Mouse (Mus musculus): Measurements from ENCODE around the gene Tmem131. TPM values are rescaled to one million over a fixed set of nuclear protein-coding genes. Genes with fewer than 3 reads are reported as not detected.

The Tmem131 gene
- total RNA-seq, 1 experiment from 2014 or later = 48.1 TPM

DNA sequence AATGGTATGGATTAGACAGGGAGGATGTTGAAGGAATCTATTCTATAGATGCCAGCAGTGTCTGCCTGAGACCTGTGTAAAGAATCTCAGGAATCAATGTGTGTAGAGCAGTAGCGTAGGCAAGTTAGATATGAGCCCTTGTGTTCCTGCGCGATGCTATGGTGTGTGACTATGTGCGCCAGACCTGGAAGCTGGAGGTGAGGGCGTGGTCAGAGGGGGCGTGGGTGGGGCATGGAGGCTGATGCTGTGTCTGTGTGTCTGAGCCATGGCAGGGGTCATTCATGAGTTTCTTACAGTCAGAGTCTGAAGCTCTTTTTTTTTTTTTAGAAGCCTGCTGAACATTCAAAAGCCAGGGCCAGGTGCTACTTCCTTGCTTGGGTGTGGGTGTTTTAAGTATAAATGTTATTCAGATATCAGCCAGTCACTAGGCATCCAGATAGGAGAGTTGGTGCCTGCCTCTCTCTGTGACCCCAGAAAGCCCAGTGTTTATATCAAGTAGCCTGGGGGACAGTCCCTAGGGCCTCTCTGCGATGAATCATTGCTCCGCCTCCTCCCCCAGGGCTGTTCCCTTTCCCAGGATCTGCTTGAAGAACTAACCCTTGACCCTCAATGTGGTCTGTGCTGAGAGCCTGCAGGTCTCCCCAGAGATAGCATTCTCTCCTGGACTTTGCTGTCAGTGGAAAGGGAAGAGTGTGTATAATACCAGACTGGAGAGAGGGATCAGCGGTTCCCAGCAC is 171.1 kb downstream of the Tmem131 start:
- DNase-seq = no peak

- no peak for DNase-seq
Measured at GRCm38 (mm10) chr1:36770998-36771397, 172.5 kb downstream of the Tmem131 start.

DNA sequence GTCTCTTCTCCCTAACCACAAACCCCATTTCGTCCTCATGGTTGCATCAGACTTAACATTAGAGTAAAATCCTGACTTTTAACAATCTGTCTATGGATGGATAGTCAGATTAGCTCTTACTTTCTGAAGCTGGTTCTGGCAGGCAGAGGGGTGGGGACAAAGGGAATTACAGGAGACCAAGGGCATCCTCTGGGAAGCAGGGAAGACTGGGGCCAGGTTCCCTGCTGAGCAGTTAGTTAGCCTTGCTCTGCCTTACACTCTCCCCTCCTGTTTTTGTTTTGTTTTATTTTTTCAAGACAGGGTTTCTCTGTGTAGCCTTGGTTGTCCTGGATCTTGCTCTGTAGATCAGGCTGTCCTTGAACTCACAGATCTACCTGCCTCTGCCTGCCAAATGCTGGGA is 173.5 kb downstream of the Tmem131 start:
- no peak for DNase-seq

DNA sequence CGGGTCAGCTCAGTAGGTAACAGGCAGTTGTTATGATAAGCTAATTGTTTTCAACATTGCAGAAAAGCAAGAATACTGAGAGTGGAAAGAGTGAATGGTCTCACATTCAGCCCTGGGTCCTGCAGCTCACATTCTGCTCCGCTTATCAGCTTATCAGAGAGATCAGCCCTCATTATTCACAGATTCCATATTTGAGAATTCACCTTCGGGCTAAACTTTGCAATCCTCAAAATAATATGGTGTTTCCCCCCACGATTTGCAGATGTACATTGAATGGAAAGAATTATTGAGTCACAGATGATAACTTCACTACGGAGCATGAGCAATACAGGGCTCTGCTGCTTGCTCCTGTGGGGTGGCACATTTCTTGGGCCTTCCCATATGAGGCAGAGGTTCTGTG is 174.7 kb downstream of the Tmem131 start:
- no peak for DNase-seq

DNA sequence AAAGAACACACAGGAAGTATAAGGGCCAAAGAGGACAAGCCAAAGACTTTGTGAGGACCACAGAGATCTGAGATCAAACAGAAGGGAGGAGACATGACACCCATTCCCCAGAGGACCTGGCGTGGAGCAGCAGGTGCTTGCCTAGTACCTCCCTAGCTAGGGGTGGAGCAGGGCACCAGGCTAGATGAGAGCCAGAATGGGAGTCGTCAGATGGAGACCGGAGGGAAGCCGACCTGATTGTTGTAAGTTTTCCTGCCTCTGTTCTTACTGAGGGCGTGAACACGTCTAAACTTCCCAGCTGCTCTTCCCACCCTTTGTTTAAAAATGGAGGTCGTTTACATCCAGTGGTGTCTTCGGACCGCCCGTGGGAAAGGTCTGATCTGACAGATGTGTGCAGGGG is 176.1 kb downstream of the Tmem131 start:
- no peak for DNase-seq

DNA sequence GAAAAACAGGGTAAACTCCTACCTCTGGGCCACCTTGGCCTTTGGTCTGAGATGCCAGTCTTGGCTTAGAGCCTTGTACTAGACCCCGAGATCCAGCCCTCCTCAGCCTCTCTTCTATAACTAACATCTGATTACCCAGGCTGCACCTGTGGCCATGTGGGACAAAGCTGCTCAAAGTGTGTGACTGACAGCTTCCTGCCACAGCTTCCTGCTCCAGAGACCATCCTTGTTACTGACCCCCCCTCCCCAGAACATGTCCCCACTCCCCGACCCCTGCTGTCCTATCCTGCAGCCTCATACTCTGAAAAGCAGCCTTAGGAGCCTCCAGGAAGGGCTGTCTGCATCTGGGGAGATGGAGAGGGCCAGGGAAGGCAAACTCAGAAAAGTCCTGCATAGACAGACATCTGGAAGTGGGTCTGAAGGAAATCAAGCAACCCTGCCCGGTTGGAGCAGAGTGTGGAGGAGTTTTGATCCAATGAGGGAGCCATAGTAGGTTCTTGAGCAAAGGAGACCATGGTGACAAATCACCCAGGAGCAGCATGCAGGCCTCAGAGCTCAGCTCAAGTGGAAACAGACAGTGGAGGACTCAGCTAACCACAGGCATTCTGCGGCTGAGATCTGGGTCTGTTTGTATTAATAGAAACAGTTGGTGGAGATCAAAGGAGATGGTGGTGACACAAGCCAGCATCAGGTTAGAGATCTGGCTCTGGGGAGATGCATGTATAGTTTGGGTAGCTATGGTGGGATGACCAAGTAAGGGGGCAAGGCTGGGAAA is 176.8 kb downstream of the Tmem131 start:
- DNase-seq = no peak

GRCm38 (mm10) chr1:36761568-36761967 is 181.9 kb downstream of the Tmem131 start, which contains the start of gene Zap70:
Gene Zap70, plus strand, starts transcription at chr1:36761798.
- DNase-seq = no peak

- DNase-seq = no peak
Measured at GRCm38 (mm10) chr1:36761061-36761460, 182.4 kb downstream of the Tmem131 start.

GRCm38 (mm10) chr1:36760401-36760800 is 183.1 kb downstream of the Tmem131 start:
- DNase-seq = no peak

DNA sequence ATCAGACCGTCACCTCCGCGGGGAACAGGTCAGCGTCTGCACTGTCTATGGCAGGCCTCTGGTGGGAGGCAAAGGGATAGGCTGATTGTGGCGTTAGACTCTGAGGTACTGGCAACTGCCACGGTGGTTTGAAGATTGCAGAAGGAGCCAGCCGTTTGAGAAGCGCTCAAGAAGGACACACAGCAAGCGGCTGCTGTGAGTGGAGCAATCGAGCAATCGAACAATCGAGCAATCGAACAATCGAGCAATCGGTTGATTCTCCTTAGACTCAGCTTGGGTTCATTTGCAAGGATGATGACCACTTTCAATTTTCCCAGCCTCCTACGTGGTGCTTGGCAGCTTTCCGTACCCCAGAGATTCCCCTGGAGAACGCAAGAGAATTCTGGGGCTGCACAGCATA is 184.4 kb downstream of the Tmem131 start:
- no peak for DNase-seq

DNA sequence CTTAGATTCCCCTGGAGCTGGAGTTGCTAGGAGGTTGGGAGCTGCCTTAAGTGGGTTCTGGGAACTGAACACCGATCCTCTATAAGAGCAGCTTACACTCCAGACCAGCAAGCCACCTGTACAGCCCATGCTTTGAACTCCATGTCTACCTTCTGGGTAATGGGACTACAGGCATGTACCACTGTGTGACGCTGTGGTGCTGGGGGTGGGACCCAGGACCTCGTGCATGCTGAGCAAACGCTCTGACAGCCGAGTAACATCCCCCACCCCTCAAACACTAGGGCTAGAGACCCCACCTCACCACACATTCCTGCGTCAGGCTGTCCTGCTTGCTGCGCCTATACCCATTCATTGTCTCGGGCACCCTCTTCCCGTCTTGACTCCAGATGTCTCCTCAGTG is 184.9 kb downstream of the Tmem131 start:
- DNase-seq = no peak

DNA sequence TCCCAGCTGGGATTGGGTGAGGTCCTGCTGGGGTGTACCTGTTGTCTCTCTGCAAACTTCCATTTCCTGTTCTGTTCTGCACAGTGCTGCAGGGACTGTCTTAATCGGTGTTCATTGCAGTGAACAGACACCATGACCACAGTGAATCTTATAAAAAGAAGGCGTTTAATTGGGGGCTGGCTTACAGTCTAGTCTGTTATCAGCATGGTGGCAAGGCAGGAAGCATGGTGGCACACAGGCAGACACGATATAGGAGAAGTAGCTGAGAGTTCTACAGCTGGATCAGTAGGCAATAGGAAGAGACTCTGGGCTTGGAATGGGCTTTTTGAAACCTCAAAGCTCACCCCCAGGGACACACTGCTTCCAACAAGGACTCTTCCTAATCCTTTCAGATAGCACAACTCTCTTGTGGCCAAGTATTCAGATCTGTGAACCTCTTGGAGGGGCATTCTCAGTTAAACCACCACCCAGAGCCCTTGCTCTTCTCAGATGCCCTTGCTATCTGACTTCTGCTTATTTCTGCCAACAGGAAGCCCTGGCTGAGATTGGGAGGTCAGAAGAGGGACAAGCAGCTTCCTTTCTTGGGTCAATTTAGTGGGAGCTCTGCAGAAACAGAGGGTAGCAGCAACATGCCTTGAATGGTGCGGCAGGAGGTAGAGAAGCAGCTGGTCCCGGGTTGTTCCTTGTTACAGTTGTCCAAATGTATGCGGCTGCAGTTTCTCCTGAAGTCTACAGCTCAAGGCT is 189.4 kb downstream of the Tmem131 start:
- no peak for DNase-seq

DNA sequence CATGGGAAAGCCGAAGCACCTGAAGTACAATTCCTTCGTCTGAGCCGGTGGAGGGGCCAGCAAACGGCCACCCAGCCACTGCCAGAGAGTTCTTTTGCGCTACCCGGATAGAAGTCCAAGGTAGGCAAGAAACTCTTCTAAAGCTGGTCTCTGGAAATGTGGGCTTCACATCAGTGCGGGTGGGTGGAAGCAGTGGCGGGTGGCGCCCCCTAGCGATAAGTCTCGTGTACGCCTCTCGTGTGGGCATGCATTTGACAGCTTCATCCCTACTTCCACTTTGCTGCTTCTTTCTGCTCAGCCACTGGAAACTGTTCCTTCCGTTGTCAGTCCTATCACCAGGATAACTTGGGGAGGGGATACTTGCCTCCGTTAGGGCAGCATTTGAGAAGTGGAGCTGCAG is 197.0 kb downstream of the Tmem131 start:
- DNase-seq = peak; percentile 50

DNA sequence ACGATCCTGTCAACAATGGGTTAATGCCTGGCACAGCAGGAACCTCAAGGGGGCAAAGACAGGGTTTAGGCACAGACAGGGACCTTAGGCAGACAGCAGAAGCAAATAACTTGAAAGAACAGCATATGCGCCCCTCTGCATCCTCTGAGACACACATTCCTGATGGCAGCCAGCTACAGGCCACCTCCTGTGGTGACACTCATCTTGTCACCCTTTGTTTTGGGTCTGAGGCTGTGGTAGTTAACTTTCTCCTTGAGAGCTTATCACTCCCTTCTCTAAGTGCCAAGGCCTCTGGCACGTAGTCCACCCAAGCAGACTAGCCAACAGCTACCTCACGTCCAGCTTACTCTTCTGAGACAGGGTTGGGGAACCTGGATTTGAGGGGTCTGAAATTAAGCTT is 197.8 kb downstream of the Tmem131 start:
- DNase-seq = no peak

DNA sequence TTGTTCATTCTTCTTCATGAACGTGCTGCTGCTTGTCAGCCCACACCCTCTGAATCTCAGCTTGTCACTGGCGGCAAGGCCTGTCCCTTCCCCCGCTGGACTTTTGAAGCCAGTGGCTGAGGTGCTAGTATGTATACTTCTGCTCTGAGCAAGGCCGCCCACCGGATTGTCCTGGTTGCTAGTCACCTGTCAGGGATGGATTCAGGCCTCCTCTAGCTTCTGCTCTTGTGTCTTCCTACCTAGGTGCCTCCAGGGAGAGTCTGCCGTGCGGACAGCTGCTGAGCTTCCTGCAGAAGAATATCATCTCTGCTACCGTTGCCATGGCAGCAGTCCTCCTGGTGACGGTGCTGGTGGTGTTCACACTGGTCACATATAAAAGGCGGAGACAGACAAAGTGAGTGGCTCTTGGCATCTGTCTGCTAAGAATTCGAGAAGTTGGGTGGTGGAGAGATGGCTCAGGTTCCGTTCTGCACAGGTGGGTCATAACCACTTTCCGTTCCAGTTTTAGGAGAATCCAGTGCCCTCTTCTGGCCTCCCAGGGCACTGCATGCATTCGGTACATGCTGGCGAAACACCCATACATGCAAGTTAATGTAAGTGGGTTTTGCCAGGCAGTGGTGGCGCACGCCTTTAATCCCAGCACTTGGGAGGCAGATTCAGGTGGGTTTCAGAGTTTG is 199.1 kb downstream of the Tmem131 start:
- DNase-seq = peak; percentile 65

- DNase-seq = no peak
Measured at GRCm38 (mm10) chr1:36743046-36743445, 200.4 kb downstream of the Tmem131 start.

Other genes starting within 250 kb of the Tmem131 start
- not detected in 2 replicates for gene 4933424G06Rik, start 233.5 kb downstream of the Tmem131 start, total RNA-seq (2021)
- gene Actr1b, start 229.2 kb downstream of the Tmem131 start, total RNA-seq (2021) = 119 and 140 TPM in 2 replicates
- 0.58 and 1.5 TPM in 2 replicates for gene Zap70, start 181.9 kb downstream of the Tmem131 start, total RNA-seq (2021)
- gene Vwa3b, start 82.9 kb upstream of the Tmem131 start, total RNA-seq (2021) = 0.82 TPM in 1 of 2 replicates, not detected in the other